Mouse (Mus musculus) cerebellum, adult (tissue): ENCODE data around the gene Pde4d.

ENCODE experiments used
- ATAC-seq: cut with Nextera tagmentation; 2 replicates; pipeline ENCODE4 v1.9.2; 2017; ENCODE audit warnings: mild to moderate bottlenecking, moderate library complexity, mixed read lengths; ENCODE audit not compliant: insufficient number of reproducible peaks, low FRiP score, low TSS enrichment

The Pde4d gene

GRCm38 (mm10) chr13:109628606-109629005, 1178.9 kb downstream of the Pde4d start:
- ATAC-seq = no peak

GRCm38 (mm10) chr13:109629216-109629615, 1179.5 kb downstream of the Pde4d start:
- no peak for ATAC-seq

- ATAC-seq = no peak
Observed at GRCm38 (mm10) chr13:109631399-109632026, 1181.8 kb downstream of the Pde4d start.

- no peak for ATAC-seq
Observed at GRCm38 (mm10) chr13:109632387-109633036, 1182.8 kb downstream of the Pde4d start.

GRCm38 (mm10) chr13:109633037-109633418, 1183.3 kb downstream of the Pde4d start:
- ATAC-seq = no peak

GRCm38 (mm10) chr13:109635901-109636520, 1186.3 kb downstream of the Pde4d start:
- no peak for ATAC-seq

GRCm38 (mm10) chr13:109638273-109638672, 1188.5 kb downstream of the Pde4d start:
- no peak for ATAC-seq

GRCm38 (mm10) chr13:109639286-109639685, 1189.5 kb downstream of the Pde4d start:
- no peak for ATAC-seq

GRCm38 (mm10) chr13:109641562-109641961, 1191.8 kb downstream of the Pde4d start:
- ATAC-seq = no peak

GRCm38 (mm10) chr13:109643419-109643818, 1193.7 kb downstream of the Pde4d start:
- no peak for ATAC-seq

- ATAC-seq = no peak
Observed at GRCm38 (mm10) chr13:109644086-109644485, 1194.3 kb downstream of the Pde4d start.

GRCm38 (mm10) chr13:109645284-109645909, 1195.6 kb downstream of the Pde4d start:
- ATAC-seq = no peak

- no peak for ATAC-seq
Observed at GRCm38 (mm10) chr13:109645910-109646284, 1196.1 kb downstream of the Pde4d start.

- ATAC-seq = no peak
Observed at GRCm38 (mm10) chr13:109646597-109647232, 1197.0 kb downstream of the Pde4d start.

- no peak for ATAC-seq
Observed at GRCm38 (mm10) chr13:109647479-109648199, 1197.9 kb downstream of the Pde4d start.

GRCm38 (mm10) chr13:109648311-109648710, 1198.6 kb downstream of the Pde4d start:
- ATAC-seq = no peak

GRCm38 (mm10) chr13:109651790-109652605, 1202.2 kb downstream of the Pde4d start:
- no peak for ATAC-seq

- ATAC-seq = no peak
Observed at GRCm38 (mm10) chr13:109652631-109653030, 1202.9 kb downstream of the Pde4d start.

GRCm38 (mm10) chr13:109655390-109655789, 1205.6 kb downstream of the Pde4d start:
- ATAC-seq = no peak
